Mouse (Mus musculus) E14TG2a.4 (cell line): ENCODE measurements at regions not wholly inside any gene's neighbourhood (a gene's known extent, or its start where the extent isn't known, plus 50 kb on each side); places are given as distances from the start of the nearest gene placed in this dataset.

ENCODE experiments used
- CTCF ChIP-seq: conservative IDR thresholded peaks from 2 replicates; pipeline ENCODE4 v1.5.1; 2014; ENCODE audit warnings: low read length
- NANOG ChIP-seq: IDR thresholded peaks from 2 replicates; pipeline ENCODE4 v1.6.1; 2014; ENCODE audit warnings: borderline replicate concordance, low read length, mixed read lengths
- POU5F1 ChIP-seq: IDR thresholded peaks from 2 replicates; pipeline ENCODE4 v1.6.1; 2014; ENCODE audit warnings: low read length, borderline replicate concordance

GRCm38 (mm10) chr3:151949865-151950264 is 112.4 kb upstream of the Ptgfr start:
- TF ChIP-seq CTCF (no peak), POU5F1 (no peak), NANOG (no peak)
